Mouse (Mus musculus): ENCODE data around the gene Tex22.

The Tex22 gene

DNA sequence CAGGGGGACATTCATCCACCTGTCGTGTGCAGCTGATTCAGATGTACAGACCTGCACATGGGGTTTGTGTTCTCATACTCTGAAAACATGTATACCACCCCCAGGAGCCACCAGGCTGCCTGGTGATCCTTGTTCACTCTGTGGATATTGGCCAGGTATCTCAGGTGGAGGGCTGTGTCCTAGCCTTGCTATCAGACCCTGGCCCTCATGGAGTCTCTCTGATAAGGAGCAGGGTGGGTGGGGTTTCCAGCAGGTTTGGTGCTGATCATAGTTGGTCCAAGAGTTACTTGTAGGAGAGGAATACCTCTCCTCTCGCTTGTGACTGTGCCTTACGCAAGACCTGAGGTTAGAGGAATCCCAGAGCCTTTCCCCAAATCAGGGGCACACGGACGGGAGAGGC is 14.1 kb upstream of the Tex22 start:
- DNase-seq = no peak

DNA sequence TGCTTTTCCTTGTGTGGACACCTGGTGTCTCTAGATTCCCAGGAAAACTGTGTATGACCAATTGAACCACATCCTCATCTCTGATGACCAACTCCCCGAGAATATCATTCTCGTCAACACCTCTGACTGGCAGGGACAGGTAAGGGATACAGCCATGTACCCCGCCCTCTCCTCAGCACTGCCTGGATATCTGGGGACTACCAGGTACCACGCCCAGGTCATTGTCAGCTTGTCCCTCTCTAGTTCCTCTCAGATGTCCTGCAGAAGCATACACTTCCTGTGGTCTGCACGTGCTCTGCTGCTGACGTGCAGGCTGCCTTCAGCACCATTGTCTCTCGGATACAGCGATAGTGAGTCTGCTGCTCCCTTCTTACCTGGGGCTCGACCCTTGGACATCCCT is 12.7 kb upstream of the Tex22 start:
- DNase-seq = no peak

DNA sequence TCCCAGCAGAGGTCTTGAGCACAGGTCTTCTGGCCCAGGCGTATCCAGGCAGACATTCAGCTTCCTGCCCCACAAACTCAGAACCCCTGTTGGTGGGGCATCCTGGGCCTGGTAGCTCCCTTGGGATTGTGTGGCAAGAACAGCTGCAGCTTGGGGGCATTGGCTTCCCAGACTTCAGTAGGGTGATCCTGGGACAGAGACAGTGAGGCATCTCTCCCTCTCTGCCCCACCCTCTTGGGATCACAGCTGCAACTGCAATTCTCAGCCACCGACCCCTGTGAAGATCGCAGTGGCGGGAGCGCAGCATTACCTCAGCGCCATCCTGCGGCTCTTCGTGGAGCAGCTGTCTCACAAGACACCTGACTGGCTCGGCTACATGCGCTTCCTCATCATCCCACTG is 12.1 kb upstream of the Tex22 start:
- DNase-seq = no peak

DNA sequence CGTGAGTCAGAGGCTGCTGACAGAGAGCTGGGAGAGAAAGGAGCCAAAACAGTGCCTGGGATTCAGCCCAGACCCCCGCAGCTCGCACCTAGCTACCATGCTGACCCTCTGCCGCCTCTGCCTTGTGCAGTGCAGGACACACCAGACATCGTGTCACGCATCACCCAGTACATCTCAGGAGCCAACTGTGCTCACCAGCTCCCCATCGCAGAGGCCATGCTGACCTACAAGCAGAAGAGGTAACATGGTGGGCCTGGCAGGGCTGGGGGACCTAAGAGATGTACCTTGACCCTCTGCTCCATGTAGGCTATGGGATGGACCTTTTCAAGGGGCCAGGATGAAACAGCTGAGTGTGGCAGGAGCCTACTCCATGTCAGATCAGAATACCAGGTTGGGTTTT is 10.6 kb upstream of the Tex22 start:
- DNase-seq = no peak

DNA sequence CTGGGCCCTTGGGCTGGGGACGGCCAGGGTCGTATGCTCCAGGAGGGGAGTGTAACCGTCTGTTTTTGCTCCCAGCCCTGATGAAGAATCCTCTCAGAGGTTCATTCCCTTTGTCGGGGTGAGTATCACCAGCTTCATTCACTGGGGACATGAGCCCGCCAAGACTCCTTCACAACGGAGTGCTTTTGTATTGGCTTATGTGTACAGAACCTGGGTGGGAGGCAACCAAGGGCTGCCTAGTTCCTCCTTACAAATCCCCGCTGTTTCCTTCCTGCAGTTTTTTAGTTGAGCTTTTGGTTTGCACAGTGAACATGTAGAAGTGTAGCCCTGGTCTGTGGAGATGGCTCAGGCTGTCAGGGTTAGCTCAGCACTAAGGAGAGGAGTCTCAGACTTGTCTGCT is 6.3 kb upstream of the Tex22 start:
- no peak for DNase-seq

DNA sequence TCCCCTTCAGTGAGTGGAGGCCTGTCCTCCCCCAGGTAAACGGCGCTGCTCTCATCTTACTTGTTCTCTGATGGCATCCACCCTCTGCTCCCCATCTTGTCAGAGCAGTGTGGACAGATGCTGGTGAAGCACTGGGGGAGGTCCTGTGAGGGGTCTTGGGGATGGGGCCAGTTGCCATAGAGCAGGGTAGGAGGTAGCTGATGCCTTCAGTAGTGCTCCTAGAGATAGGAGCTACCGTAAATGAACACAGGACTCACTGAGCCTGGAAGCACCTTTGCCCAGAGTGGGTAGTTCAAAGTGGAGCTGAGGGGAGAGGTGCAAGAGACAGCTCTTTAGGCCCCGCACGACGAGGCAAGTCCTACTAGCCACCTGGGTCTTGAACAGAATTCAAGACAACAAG is 4.9 kb upstream of the Tex22 start:
- no peak for DNase-seq

DNA sequence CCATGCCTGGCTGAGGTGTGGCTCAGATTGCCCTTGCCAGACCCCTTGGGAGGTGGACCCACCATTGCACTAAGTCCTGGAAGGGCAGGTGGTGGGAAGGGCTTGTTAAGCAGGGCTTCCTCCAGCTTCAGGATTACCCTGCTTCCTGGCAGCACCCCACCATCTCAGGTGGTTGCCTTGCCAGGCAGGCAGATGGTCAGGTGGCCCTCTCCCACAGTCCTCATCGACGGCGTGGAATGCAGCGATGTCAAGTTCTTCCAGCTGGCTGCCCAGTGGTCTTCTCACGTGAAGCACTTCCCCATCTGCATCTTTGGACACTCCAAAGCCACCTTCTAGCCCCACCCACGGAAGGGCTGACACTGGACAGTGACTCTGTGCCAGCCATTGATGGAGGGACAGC is 3.0 kb upstream of the Tex22 start:
- no peak for DNase-seq

DNA sequence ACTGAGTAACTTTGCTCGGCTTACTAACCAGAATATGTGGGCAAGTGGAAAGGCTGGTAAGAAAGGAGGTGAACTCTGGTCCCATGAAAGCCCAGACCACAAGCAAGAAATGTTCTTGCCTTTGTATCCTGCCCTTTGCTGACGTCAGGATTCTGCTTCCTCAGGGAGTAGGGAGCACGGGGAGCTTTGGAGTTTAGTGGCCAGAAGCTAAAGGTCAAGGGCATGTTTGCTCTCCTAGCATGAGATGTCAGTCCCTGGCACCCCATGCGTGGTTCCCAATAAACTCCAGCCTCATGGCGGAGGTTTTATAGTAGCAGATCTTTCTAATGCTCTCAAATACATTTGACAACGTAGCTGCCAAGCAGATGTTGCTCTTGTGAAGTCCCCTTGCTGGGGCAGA is 2.5 kb upstream of the Tex22 start:
- no peak for DNase-seq

DNA sequence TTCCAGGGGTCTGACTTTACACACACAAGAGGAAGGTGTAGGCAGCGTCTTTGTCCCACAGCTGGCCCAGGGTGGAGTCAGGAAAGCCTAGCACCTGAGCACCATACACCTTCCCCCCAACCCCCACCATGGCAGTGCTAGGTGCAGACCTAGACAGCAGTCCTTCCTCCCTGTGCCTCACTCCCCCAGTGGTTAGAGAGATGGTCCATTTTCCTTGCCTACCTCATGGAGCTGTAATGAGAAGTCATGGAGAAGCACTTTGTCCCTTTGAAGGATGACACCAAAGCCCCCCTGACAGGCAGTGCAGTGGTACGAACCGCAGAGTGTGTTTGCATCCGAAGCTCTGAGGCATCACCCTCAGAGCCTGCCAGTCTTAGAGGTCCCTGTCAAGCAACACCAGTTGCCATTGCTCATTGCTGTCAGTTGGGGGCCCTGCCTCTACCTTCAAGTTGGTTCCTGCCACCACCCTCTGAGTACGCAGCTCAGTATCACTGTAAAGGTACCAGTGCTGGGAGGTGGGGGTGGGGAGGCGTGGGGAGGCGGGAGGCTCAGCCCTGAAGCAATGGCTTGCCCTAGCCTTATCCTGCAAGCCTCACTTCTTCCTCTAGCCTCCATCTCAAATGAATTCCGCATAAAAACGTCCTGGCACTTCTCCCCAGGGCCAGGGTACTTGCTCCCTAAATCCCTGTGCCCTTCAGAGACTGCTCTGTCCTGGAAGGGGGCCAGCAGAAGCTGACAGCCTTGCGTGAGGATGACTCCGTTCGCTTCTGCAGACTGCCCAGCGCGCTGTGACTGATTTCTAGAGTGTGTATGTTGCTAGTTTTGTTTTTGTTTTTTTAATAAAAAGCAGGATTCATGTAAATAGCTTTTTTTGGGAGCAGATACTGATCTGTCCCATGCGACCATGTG is 628 bp upstream of the Tex22 start:
- peak; percentile 75 for DNase-seq

DNA sequence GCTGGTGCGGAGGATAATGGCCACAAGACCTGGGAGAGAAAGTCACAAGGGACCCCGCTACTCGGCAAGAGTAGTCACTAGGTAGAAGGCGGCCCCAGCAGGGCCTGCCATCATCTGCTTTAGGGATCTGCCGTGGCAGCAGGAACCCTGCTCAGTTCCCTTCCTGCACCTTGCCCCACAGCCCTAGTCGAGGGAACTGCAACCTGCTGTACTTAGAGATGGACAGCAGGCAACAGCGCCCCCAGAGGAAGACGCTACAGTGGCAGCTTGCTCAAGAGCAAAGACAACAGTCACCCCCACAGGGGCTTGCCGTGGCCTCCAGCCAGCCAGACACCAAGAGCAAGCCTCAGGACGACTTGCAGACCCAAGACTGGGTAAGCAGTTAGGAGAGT is 757 bp downstream of the Tex22 start:
- DNase-seq = peak; percentile 92

DNA sequence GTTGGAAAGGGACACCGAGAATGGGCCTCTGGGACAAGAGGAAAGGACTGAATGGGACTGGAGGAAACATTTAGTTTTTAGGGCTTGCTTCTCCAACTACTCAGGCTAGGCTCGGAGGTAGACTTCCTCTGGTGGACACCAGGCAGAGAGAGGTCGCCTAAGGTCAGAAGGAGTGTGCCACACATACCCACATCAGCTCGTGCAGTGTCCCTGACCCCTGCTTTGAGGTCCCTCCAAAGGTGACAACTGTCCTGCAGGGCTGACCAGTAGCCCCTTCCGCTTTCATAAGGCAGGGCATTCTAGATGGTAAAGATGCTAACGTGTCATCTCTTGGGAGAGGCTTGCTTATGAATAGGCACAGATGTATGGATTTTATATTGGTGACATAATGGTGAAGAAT is 1.2 kb downstream of the Tex22 start:
- no peak for DNase-seq

DNA sequence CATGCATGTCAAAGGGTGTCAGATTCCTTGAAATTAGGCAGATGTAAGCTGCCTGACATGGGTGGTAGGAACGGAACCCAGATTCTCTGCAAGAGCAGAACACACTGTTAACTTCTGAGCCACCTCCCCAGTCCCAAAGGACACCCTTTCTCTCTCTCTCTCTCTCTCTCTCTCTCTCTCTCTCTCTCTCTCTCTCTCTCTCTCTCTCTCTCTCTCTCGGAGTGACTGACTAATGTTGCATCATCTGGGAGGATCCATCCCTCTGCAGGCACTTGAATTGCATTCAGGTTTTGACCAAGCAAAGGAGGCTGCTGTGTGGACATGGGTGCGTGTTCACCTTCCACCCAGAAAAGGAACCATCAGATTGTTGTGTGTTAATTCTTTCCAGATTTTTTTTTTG is 13.0 kb downstream of the Tex22 start:
- DNase-seq = no peak

DNA sequence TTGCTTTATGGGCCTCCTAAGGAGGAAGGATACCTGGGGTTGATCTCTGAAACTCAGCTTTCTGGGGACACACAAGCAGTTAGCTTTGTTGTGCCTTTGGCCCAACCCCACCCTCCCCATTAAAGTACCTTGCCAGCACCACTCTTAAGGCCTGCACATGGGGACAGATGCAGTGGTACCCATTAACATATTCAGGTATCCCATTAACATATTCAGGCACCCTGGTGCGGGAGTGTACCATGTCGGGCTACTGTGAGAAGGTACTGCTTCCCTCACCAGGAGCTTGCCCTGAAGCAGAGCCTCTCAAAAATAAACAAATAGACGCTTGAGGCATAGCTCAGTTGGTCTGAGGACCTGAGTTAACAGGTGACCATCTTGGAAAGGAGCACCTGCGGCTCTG is 13.7 kb downstream of the Tex22 start:
- no peak for DNase-seq

DNA sequence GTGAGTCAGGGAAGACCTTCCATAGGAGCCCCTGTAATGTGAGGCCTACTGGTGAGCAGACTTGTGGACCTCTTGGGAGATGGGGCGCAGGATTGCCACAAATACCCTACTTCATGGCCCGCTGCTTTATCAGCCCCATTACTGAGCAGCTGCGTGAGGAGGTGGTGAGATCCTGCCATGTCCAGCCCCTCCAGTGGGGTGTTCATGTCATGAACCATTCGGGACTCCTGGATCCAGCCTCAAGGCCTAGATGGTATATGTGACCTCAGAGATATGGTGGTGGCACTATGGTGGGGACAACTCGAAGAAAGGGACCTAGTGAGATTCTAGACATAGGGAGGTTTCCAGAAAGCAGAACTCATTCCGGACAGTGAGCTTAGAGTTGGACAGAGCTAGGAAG is 14.8 kb downstream of the Tex22 start:
- DNase-seq = no peak

DNA sequence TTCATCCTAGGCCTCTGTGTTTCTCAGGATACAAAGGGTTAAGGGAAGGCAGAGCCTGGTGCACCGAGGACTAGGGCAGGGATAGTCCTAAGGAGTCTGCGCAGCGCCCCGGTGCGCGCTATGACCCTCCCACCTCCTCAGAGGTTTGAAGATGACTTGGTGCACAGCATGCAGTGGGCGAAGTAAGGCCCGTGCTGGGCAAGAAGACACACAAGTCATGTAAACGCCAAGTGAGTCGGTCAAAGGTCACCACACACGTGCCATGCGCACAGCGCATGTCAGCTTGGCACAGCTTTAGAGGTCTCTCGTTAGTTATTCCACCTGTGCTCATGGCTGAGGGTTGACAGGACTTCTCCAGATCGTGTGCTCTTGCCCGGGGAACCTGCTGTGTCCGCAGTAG is 15.8 kb downstream of the Tex22 start:
- no peak for DNase-seq

DNA sequence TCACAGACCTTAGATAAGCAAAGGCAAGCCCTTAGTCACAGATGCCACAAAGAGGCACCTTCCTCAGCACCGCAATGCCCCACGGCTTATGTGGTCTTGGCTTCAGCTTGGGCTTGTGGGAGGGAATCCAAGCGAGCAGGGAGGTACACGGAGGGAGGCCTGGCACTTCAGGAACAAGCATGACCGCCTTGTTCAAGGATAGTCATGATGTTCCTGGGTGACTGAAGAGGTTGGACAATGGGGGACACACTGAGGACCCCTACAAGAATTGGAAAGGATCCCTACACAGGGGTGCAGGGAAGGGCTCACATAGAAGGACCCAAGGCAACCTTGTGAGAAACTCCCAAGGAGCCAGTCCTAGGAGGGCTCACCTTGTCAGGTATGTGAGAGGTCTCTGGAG is 22.7 kb downstream of the Tex22 start:
- peak; percentile 55 for DNase-seq

DNA sequence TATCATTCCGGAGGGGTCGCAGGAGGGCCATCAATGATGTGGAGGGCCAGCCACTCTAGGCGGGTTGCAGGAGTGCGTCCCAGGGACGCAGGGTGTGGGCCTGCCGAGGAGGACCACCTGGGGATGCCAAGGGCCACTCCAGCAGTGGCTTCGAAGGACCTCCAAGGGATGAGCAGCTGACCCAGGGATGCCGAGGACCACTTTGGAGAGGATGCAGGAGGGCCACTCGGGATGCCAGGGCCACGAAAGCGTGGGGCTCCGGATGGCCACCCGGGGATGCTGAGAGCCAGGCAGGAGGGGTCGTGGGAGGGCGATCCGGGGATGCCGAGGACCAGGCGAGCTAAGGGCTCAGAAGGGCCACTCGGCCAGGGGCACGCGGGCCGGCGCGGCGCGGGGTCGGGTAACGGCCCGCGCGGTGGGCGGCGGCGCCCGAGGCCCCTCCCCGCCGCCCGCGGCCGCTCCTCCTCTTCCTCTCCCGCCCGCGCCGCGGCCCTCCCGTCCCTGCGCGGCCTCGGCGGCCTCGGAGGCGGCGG is 23.5 kb downstream of the Tex22 start, which contains the start of gene Mta1:
TSS of gene Mta1 (plus strand) at position 530 of the 533 bp plus-strand sequence.
- DNase-seq = peak; percentile 78

DNA sequence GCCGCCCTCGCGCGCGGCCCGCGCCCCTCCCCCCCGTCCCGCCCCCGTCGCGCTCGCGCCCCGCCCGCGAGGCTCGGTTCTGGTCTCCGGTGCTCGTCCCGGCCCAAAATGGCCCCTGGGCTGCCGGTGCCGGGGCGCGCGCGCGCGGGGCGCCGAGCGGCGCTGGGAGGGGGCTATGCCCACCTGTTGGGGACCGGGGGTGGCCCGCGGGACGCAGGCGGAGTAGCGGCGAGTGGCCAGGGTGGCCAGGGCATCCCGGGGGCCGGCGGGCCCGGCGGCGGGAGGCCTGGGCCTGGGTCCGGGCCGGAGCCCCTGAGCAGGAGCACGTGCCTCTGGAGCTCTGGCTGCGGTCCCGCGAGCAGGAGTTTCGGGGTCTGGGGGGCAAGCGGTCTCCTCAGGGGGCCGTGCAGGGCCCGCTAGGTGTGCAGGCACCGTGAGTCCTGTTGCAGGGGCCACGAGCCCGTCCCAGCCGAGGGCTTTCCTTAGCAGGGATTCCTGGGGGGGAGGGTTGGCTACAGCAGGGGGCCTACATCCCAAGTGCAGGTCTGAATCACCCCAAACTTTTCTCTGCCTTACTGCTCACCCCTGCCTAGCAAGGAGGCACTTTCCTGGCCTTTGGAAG is 24.3 kb downstream of the Tex22 start:
- DNase-seq = peak; percentile 76

DNA sequence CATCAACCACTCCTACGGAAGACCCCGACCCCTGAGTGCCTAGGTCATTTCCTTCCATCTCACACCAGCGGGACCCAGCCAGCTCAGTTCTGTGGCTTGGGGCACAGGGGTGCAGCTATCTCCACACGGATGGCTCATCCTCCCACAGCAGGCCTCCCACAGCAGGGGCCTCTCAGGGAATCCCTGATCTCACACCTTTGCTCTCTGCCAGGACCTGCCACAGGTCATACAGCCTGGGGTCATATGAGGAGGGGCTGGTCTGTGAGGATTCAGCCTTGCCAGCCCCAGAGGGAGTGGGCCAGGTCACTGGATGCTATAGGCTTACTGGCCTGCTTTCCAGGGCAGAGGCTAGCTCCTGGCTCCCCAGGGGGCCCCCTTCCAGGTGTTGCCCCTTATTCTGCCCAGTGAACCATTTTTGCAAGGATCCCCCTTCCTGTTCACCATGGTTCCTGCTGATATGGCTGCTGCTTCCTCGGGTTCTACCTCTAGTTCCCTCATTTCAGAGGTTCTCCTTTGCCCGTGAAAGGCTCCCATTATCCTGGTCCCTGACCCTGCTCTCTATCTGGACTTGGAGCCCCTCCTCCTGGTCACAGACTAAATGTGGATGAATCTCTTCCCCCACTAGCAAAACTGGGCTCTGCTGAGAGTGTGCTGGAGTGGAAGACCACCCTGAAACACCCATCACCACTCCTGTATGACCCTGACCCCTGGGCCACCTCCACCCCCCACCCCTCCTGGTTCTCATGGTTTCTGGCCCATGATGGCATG is 25.4 kb downstream of the Tex22 start:
- peak; percentile 68 for DNase-seq

DNA sequence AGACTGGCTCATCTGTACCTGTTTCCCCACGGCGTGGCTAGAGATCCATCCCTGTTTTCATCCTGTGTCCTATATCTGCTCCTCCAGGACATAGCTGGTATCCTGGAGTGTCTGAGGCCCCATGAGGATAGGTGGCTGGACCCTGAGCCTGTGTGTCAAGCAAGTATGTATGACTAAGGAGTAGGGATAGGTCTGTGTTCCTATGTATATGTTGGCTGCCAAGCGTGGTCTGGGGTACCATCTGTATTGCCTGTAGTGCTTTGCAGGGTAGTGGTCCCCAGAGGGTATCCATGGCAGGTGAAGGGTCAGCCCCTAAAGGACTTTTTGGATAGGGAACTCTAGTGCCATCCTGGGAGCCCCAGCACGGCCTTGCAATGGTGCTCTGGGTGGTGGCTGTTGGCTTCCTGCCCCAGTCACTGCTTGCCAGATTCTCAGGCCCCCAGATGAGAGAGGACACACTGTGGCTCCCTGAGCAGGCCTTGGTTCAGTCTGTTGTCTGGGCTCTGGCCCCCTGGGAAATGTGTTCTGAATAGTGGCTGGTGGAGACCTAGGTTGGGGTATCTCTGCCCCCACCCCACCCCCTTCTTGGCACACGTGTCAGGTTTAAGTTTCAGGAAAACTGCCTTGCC is 26.3 kb downstream of the Tex22 start:
- DNase-seq = peak; percentile 80

DNA sequence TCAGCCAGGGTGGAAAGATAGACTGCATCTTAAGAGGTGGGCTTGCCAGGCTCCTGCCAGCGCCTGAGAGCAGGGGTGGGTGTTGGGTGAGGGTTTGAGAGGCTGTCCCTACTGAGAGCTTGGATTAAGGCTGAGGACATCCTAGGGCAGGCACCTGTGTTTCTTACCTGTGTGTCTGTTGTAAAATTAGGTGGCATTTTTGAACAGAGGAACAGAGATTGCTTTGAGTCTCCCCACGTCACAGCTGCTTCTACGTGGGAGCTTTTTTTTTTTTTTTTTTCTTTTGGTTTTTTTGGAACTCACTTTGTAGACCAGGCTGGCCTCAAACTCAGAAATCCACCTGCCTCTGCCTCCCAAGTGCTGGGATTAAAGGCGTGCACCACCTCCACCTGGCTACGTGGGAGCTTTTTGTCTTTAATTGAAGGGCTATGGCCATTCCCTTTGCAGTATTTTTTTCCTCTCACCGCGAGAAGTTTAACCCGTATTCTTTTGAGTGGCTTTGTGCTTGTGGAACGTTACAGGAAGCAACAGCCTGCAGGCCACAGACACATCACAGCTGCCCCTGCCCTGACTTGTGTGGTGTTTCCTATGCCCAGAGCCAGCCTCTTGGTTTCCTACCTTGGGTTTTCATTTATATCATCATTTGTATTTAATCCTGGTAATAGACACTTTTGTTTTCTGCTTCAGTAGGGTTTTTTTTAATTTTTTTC is 27.1 kb downstream of the Tex22 start:
- no peak for DNase-seq

DNA sequence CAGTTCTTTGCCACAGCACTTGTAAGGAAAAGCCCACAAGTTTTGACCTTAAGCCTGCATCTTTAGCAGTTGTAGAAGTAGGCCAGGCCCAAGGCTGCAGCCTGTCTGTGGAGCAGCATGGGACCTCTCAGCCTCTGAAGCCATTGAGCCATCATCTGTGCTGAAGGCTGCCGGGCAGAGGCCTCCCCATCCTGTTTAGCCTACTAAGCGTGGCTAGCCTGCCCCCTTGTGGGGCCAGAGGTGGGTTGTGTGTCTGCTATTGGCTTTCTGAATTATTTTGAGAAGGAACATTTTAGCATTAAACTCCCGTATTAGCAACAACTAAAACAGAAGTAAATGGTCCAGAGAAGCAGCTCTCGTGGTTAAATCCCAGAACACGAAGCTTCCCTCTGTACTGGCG is 28.2 kb downstream of the Tex22 start:
- peak; percentile 71 for DNase-seq
